Mouse (Mus musculus): Measurements from ENCODE around the gene Tnnc2. TPM values are rescaled to one million over a fixed set of nuclear protein-coding genes. Genes with fewer than 3 reads are reported as not detected.

The Tnnc2 gene
- polyA plus RNA-seq, 1 experiment from 2014 or later, result 8.4 TPM

DNA sequence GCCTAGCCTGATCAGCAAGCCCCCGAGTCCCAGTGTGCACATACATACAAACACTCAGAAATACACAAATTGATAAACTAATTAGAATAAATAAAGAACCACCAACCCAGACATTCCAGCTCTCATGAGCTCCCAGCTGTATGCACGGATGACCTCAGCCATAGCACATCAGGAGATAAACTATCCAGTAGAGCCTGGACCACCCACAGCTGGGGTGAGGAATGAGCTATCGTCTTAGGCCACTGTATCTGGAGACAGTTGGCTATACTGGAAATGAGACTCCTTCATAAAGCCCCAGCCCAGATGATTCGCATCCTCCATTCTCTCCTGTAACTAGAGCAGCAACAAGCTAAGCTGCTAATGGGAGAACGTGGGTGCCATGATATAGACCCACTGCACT lies 44.9 kb downstream of the Tnnc2 start:
- Histone ChIP-seq H3K9me3 (replicated peaks) (no peaks in the 10 kb centered on the region), H3K36me3 (no peaks in the 10 kb centered on the region), H3K9ac (no peak overlapping the region), H3K4me3 (replicated peaks) (no peak overlapping the region), H3K27me3 (peaks cover 10% of the 10 kb centered on the region; the same call in 1 of the 2 replicates), H3K4me2 (no peak overlapping the region), H3K4me1 (replicated peaks) (no peaks in the 10 kb centered on the region), H3K27ac (no peak overlapping the region)
- WGBS (ENCODE audit: insufficient replicate concordance), result 65% methylated on average over 5 of the region's 5 CpGs
- DNase-seq (no peak), ATAC-seq (ENCODE audit: low read depth) (no peak)

DNA sequence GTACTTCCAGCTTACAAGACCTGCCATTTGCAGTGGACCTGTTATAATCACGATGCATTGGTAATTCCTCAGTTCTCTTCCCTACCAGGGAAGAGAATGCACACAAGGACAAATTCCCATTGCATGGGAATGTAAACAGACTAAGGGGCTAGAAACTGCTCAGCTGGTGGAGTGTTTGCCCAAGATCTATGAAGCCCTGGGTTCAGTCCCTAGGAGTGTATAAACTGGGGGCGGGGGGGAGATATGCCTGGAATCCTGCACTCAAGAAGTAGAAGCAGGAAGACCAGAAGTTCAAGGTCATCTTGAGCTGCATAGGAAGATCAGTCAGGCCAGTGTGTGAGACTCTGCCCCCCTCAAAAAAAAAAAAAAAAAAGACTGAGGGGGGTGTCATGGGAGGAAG lies 46.5 kb downstream of the Tnnc2 start:
- no peak overlapping the region for H3K4me3 ChIP-seq (replicated peaks)
- ATAC-seq (ENCODE audit: low read depth) (no peak), DNase-seq (no peak)
- H3K27ac ChIP-seq, result no peak overlapping the region
- no peak overlapping the region for H3K4me2 ChIP-seq
- 68% methylated on average over 2 of the region's 2 CpGs for WGBS (ENCODE audit: insufficient replicate concordance)
- 0 out of 2 replicates have a peak, but pooled peaks cover 3% of the 10 kb centered on the region for H3K27me3 ChIP-seq
- H3K9me3 ChIP-seq (replicated peaks), result no peaks in the 10 kb centered on the region
- H3K9ac ChIP-seq, result no peak overlapping the region
- no peaks in the 10 kb centered on the region for H3K4me1 ChIP-seq (replicated peaks)
- no peaks in the 10 kb centered on the region for H3K36me3 ChIP-seq

DNA sequence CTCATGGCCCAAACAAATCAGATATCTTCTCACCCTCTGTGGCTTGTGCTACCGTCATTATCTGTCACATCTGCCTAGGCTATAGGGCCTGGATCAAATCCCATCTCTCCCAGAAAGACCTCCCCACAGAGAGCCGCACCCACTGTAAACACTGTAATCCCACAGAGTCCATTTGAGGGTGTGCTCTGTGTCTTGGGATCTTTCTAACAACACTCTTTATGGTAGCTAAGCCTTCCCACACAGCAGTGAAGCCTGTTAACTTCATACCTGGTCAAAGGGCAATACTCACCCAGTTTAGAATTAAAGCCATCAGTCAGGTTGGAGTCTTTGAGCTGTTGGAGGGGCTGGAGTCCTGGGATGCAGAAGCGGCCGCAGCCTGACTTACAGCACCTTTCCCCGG lies 48.0 kb downstream of the Tnnc2 start:
- ATAC-seq (ENCODE audit: low read depth), result no peak
- Histone ChIP-seq H3K9ac (no peak overlapping the region), H3K27me3 (no peaks in the 10 kb centered on the region), H3K27ac (no peak overlapping the region), H3K9me3 (replicated peaks) (no peaks in the 10 kb centered on the region), H3K4me1 (replicated peaks) (no peaks in the 10 kb centered on the region), H3K4me2 (no peak overlapping the region), H3K4me3 (replicated peaks) (no peak overlapping the region), H3K36me3 (no peaks in the 10 kb centered on the region)
- no peak for DNase-seq
- WGBS (ENCODE audit: insufficient replicate concordance), result 65% methylated on average over 5 of the region's 5 CpGs

Other genes with a start within 250 kb of the Tnnc2 start
- gene Wfdc2, start 217.6 kb downstream of the Tnnc2 start, polyA plus RNA-seq (2015; fragmentation: Nextera tagmentation; extraction: Ambion mirVana), result 1.2 and 1.9 TPM in 2 replicates
- gene Spint3, start 206.5 kb downstream of the Tnnc2 start, polyA plus RNA-seq (2015; fragmentation: Nextera tagmentation; extraction: Ambion mirVana), result not detected in 2 replicates
- gene Wfdc6a, start 194.5 kb downstream of the Tnnc2 start, polyA plus RNA-seq (2015; fragmentation: Nextera tagmentation; extraction: Ambion mirVana), result 0.13 and 0.19 TPM in 2 replicates
- gene Eppin, start 186.4 kb downstream of the Tnnc2 start, polyA plus RNA-seq (2015; fragmentation: Nextera tagmentation; extraction: Ambion mirVana), result not detected in 2 replicates
- not detected in 2 replicates for gene Wfdc6b, start 166.4 kb downstream of the Tnnc2 start, polyA plus RNA-seq (2015; fragmentation: Nextera tagmentation; extraction: Ambion mirVana)
- not detected in 2 replicates for gene Wfdc8, start 166.3 kb downstream of the Tnnc2 start, polyA plus RNA-seq (2015; fragmentation: Nextera tagmentation; extraction: Ambion mirVana)
- not detected in 2 replicates for gene Wfdc16, start 141.2 kb downstream of the Tnnc2 start, polyA plus RNA-seq (2015; fragmentation: Nextera tagmentation; extraction: Ambion mirVana)
- not detected in 2 replicates for gene Wfdc10, start 123.9 kb downstream of the Tnnc2 start, polyA plus RNA-seq (2015; fragmentation: Nextera tagmentation; extraction: Ambion mirVana)
- not detected in 2 replicates for gene Wfdc9, start 123.4 kb downstream of the Tnnc2 start, polyA plus RNA-seq (2015; fragmentation: Nextera tagmentation; extraction: Ambion mirVana)
- gene Wfdc11, start 105.9 kb downstream of the Tnnc2 start, polyA plus RNA-seq (2015; fragmentation: Nextera tagmentation; extraction: Ambion mirVana), result not detected in 2 replicates
- not detected in 2 replicates for gene Wfdc13, start 94.9 kb downstream of the Tnnc2 start, polyA plus RNA-seq (2015; fragmentation: Nextera tagmentation; extraction: Ambion mirVana)
- not detected in 2 replicates for gene Spint4, start 81.5 kb downstream of the Tnnc2 start, polyA plus RNA-seq (2015; fragmentation: Nextera tagmentation; extraction: Ambion mirVana)
- not detected in 2 replicates for gene Spint5, start 64.7 kb downstream of the Tnnc2 start, polyA plus RNA-seq (2015; fragmentation: Nextera tagmentation; extraction: Ambion mirVana)
- gene Wfdc3, start 34.0 kb downstream of the Tnnc2 start, polyA plus RNA-seq (2015; fragmentation: Nextera tagmentation; extraction: Ambion mirVana), result 0.93 and 1.0 TPM in 2 replicates
- gene Dnttip1, start 34.0 kb downstream of the Tnnc2 start, polyA plus RNA-seq (2015; fragmentation: Nextera tagmentation; extraction: Ambion mirVana), result 47.3 and 49.8 TPM in 2 replicates
- gene Ube2c, start 10.1 kb downstream of the Tnnc2 start, polyA plus RNA-seq (2015; fragmentation: Nextera tagmentation; extraction: Ambion mirVana), result 762 and 764 TPM in 2 replicates
- 4.1 TPM in 2 replicates for gene Snx21, start 5.9 kb upstream of the Tnnc2 start, polyA plus RNA-seq (2015; fragmentation: Nextera tagmentation; extraction: Ambion mirVana)
- gene Acot8, start 24.9 kb upstream of the Tnnc2 start, polyA plus RNA-seq (2015; fragmentation: Nextera tagmentation; extraction: Ambion mirVana), result 18.8 and 20.3 TPM in 2 replicates
- 4.3 and 5.1 TPM in 2 replicates for gene Zswim3, start 25.1 kb upstream of the Tnnc2 start, polyA plus RNA-seq (2015; fragmentation: Nextera tagmentation; extraction: Ambion mirVana)
- 6.2 and 6.9 TPM in 2 replicates for gene Zswim1, start 42.7 kb upstream of the Tnnc2 start, polyA plus RNA-seq (2015; fragmentation: Nextera tagmentation; extraction: Ambion mirVana)
- not detected in 2 replicates for gene Spata25, start 48.6 kb upstream of the Tnnc2 start, polyA plus RNA-seq (2015; fragmentation: Nextera tagmentation; extraction: Ambion mirVana)
- 65.4 and 69.2 TPM in 2 replicates for gene Ctsa, start 52.9 kb upstream of the Tnnc2 start, polyA plus RNA-seq (2015; fragmentation: Nextera tagmentation; extraction: Ambion mirVana)
- gene Neurl2, start 53.5 kb upstream of the Tnnc2 start, polyA plus RNA-seq (2015; fragmentation: Nextera tagmentation; extraction: Ambion mirVana), result 2.4 and 2.5 TPM in 2 replicates
- gene Pltp, start 77.7 kb upstream of the Tnnc2 start, polyA plus RNA-seq (2015; fragmentation: Nextera tagmentation; extraction: Ambion mirVana), result 7.7 and 8.3 TPM in 2 replicates
- gene Pcif1, start 99.3 kb upstream of the Tnnc2 start, polyA plus RNA-seq (2015; fragmentation: Nextera tagmentation; extraction: Ambion mirVana), result 45.5 and 48.3 TPM in 2 replicates
- gene Zfp335, start 131.8 kb upstream of the Tnnc2 start, polyA plus RNA-seq (2015; fragmentation: Nextera tagmentation; extraction: Ambion mirVana), result 5.4 and 6.1 TPM in 2 replicates
- gene Mmp9, start 160.8 kb upstream of the Tnnc2 start, polyA plus RNA-seq (2015; fragmentation: Nextera tagmentation; extraction: Ambion mirVana), result 1.1 and 1.2 TPM in 2 replicates
- gene Slc12a5, start 180.8 kb upstream of the Tnnc2 start, polyA plus RNA-seq (2015; fragmentation: Nextera tagmentation; extraction: Ambion mirVana), result 0.17 and 0.18 TPM in 2 replicates